Mouse (Mus musculus) mouse embryonic stem cell (cell line): ENCODE measurements around the gene Atf7ip.

ENCODE experiments used
- in situ Hi-C, 2 experiments: fragments of 300-500 bp; cut with MboI; formaldehyde crosslinking; loops; 1 replicate in 1 of 2; 3 replicates in 1 of 2; pipeline ENCODE4 v1.14.3; 2019 to 2020; ENCODE audit warnings: low sequenced_read_pairs in 2 of 2, low pct_unique_long_range_greater_than_20kb in 1 of 2, mixed read lengths in 1 of 2; ENCODE audit not compliant: unreplicated experiment in 1 of 2

The Atf7ip gene

DNA sequence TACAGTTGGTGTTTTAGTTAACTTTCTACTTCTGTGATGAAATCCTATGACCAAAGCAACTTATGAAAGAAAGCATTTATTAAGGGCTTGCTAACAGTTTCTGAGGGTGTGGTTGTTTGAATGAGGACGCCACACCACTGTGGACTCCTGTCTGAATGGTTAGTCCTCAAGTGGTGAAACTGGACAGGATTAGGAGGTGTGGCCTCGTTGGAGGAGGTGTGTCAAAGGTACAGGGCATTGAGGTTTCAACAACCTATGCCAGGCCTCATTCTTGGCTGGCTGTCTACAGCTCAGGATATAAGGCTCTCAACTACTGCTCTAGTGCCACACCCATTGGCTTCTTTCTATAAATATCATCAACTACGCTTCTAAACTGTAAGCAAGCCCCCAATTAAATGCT is 6.4 kb downstream of the Atf7ip start:
- in situ Hi-C loops: no loop called here

DNA sequence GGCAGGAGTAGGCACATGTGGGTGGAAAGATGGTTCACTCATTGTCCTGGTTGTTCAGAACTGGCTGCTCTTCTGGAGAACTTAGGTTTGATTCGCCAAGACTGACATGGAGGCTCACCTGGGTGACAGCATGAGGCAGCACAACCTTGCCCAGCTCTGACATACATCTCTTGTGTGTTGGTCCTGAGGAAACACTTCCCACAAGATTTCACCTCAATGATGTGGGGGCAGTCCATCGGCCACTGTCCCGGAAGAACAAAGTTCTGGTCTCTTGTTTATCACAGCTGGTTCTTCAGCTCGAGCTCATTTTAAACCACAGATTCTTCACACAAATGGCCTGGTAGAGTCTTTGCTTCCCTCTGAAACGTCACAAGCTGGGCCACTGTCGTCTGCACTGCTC is 10.7 kb downstream of the Atf7ip start:
- in situ Hi-C loops: no loop called here

DNA sequence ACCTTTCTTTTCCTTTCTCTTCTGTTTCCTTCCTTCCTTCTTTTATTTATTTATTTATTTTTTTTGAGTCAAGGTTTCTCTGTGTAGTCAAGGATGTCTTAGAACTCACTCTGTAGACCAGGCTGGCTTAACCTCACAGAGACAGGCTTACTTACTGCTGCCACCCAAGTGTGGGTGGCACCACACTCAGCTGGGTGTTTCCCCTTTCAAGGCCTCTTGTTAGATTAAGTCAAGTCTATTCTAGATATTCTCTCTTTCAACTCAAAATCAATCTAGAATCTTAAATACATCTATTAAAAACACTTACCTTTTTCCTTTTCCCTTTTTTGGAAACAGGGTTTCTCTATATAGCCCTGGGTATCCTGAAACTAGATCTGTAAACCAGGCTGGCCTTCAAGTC is 11.3 kb downstream of the Atf7ip start:
- in situ Hi-C loops: no loop called here

DNA sequence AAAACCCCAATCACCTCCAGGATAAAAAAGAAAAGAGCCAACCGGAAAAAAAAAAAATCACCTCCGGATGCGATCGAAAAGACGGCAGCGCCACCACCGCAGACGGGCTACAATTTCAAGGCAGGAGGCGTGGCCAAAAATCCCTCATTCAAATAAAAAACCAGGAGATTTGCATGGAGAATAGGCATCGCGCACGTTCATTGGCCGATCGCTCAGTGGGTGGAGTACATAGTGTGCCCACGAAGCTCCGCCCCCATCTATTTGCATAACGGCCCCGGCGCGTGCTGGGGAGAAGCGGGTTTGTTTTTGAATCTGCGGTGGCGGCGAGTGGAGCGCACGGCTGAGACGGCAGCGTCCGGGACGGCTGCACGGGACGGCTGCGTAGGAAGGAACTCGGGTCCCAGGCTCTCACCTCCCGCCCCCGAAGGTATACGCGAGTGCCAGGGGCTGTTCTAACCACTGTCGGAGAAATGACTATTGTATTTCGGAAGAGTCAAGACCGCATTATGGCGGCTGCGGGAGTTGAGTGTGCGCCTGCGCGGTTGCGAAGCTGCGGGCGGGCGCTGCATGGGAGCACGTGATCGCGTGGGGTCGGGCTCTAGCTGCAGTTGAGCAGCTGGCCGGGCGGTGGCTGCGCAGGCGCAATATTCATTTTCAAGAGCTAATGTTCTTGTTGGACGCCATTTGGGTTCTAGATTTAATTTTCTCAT is 12.7 kb downstream of the Atf7ip start:
- in situ Hi-C loops: no loop called here

DNA sequence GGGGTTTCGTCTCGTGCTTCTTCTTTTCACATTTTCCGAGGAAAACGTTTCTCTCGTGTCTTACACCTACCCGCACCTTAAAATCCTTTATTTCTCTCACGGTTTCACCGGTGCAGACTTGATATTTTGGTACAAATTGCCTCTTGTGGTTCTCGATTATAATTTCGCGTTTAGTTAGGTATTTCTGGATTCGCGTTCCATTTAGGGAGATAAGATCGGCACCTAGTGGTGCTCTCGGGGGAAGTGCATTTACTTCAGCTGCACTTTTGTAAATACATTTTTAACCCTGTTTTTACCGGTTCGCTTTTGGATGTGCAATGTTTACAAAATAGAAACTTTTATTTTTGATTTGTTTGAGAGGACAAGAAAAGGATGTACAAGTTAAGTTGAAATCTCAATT is 13.3 kb downstream of the Atf7ip start:
- in situ Hi-C loops: no loop called here

DNA sequence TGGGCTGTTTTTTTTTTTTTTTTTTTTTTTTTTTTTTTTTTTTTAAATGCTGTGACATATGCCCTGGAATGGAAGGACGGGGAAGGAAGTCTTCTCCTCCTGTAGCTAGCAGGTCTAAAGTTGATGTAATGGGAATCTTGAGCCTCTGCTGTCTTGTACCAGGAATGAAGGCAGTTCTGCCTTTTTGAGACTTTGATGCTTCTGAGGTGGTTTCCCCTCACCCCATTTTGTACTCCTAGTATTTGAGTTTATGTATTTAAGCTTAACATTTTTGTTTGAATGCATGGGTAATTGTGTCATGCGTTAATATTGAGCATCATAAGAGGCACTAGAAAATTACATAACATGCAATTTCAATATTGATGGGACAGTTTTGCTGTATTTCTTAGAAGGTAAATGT is 14.4 kb downstream of the Atf7ip start:
- in situ Hi-C loops: no loop called here

DNA sequence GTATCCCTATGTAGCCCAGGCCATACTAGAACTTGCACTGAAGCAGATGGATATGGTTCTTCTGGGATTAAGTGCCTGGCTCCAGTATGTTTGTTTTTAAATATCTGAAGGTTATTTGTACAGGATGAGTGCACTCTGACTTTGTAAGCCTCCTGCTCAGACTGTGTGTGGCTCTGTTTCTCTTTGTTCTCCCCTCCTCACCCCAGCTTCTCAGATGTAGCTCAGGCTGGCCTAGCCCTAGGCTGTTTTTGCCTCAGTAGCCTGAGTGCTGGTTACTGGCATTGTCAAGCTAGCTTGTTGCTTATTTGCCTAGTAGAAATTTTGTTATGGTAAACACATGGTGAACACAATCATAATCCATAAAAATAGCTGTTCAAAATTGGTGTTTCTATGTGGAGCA is 15.7 kb downstream of the Atf7ip start:
- in situ Hi-C loops: no loop called here

DNA sequence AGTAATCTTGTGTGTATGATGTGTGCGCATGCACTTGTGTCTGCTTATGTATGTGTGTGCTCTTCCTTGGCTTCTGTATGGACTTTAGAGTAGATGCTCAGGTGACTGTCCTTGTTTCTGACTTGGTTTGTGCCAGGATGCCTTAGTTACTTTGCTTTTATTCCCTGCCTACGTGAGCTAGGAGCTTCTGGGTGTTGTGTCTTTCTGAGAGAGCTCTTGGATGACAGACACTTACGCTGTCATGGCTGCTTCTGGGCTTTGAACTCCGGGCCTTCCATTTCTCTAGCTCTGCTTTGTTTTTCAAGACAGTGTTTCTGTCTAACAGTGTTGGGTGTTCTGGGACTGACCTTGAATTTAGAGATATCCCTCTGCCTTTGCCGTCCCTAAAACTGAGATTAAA is 16.7 kb downstream of the Atf7ip start:
- in situ Hi-C loops: no loop called here

DNA sequence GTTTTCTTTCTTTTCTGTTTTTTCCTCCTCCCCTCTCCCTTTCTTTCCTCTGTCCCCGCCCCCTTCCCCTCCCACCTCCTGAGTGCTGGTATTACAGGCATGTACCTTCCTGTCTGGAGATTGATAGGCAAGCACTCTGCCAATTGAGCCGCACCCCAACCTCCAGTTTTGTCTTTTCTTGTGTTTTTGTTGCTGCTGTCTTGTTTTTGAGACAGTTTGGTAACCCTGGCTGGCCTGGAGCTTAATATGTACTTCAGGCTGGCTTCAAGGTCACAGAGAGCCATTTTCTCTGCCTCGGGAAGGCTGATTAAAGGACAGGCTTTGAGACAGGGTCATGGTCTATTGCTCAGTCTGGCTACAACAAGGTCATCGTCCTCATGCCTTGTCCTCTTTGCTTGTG is 18.8 kb downstream of the Atf7ip start:
- in situ Hi-C loops: no loop called here

DNA sequence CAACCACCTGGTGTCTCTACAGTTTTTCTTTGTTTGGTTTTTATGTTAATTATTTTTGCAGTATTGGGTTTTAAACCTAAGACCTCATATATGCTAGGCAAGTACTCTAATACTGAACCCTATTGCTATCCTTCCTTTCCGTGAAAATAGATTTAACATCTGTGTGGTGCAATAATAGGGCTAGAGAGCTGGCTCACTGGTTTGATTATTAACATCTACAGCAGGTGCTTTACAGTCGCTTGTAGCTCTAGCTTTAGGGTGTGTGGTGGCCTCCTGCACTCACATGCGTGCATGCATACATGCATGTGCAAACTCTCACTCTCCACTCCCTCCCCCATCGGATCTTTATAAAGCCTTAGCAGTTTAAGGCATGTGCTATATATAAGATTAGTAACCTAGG is 19.6 kb downstream of the Atf7ip start:
- in situ Hi-C loops: no loop called here

DNA sequence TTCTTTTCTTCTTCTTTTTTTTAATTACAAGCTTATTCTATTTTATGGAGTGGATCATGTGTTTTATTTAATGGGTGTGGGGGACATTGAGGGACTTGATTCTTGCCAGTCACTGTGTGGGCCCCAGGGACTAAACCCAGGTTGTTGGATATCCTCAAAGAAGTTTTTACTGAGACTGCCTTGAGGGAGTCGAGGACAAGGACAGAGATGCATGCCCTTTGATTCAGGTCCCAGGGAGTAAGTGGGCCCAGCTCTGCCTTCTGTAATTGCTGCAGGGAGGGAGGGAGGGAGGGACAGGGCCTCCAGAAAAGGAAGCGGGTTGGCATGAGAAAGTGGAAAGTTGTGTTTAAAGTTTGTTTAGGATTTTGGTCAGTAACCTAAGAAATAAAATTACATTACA is 23.2 kb downstream of the Atf7ip start:
- in situ Hi-C loops: no loop called here

DNA sequence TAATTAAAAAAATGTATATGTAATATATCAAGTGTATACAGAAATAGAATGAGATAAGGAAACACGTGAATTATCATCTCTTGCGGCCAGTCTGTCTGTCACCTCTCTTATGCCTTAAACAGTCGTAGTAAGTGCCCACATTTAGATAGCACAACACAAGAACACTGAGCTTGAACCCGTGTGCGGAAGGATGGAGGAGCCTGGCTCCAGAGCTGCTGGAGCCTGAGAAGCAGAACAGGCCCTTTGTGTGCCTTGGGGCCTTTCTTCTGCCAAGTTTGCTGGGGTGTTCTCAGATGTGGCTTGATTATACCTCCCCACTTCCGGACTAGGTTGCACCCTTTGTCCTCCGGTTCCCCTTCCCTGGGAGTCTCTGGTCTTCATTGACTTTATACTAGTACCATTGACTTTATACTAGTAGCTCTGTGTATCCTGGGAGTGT is 25.8 kb downstream of the Atf7ip start:
- in situ Hi-C loops: loop anchor here in 1 of 2 experiments (10.0 kb wide), 1 partner anchor 67 kb away; no protein-coding TSS in a partner anchor

DNA sequence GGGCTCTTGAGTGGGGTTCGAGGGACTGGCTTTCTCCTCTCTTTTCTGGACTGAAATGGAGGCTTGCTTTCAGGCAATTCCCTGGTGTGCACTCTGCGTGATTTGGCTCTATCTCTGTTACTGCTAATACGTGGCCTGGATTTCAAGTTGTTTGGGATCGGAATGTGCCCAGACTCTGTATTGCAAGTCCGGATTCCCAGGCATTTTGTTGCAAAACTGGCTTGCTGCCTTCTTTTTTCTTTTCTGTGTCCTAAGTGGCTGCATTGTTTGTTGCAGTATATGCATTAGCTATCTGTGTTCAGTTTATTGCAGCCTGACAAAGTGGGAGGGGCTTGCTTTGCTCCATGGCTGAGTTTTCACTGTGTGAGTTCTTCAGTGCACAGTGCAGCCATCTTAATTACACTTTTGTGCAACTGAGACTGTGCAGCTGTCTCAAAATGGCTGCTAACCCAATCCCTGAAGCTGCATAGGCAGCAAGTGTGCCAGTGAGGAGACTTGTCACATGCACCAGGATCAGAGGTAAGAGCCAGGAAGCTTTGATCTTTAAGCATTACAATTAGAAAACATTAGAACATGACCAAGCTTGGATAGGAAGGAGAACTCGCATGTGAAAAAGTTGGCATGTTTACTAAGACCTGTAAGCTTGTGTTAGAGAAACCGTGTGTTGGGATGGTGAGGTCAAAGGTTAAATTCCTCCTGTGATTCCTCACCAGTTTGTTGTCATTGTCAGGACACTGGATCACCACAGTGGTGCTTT is 26.7 kb downstream of the Atf7ip start:
- in situ Hi-C loops: loop anchor here in 1 of 2 experiments (10.0 kb wide), 1 partner anchor 68 kb away; no protein-coding TSS in a partner anchor

DNA sequence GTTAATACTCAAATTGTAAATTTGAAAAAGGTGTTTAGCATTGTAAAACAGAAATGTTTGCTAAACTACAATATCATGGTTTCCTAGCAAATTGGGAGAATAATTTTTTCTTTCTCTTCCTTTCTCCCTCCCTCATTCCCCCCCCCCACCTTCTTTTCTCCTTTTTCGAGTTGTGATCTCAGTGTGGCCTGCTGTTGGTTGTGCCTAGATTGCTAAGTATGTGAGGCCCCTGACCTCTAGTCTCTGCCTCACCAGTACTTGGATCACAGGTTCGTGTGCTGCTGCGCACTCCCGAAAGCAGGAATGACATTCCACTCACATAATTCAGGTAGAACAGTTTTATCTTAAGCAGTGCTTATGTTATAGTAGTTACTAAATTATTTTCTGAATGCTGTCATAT is 27.8 kb downstream of the Atf7ip start:
- in situ Hi-C loops: loop anchor here in 1 of 2 experiments (10.0 kb wide), 1 partner anchor 69 kb away; no protein-coding TSS in a partner anchor

DNA sequence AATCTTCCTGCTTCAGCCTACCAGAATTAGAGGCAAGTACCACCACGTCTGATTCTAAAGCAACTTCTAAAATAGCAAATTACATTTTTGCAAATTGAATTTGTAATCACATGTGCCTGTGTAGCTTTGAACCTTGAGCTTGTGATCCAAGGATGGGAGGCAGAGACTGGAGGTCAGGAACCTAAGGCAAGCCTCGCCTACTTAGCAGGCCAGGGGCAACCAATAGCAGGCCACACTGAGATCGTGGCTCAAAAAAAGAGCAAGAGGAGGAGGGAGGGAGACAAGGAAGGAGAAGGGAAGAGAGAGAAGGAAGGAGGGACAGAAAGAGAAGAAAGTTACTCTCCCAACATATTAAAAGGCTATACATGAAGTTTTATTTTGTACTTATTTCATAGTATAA is 28.5 kb downstream of the Atf7ip start:
- in situ Hi-C loops: loop anchor here in 1 of 2 experiments (10.0 kb wide), 1 partner anchor 70 kb away; no protein-coding TSS in a partner anchor

DNA sequence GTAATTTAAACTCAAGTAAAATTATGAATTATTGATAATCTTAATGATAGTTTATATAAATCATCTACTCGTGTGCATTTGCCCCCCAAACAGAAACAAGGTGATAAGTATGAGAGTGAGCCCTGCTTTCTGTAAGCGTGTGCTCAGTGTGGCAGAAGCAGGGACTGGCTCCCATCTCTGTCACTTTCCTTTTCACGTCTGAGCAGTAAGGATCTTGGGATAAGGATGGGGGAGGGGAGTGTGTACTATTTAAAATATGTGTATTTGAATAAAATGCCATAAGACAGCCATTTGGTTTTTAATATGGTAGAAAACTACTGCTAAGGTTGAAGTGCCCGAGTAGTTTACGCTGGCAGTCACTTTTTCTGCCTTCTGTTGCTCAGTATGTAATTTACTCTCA is 29.2 kb downstream of the Atf7ip start:
- in situ Hi-C loops: loop anchor here in 1 of 2 experiments (10.0 kb wide), 1 partner anchor 70 kb away; no protein-coding TSS in a partner anchor

DNA sequence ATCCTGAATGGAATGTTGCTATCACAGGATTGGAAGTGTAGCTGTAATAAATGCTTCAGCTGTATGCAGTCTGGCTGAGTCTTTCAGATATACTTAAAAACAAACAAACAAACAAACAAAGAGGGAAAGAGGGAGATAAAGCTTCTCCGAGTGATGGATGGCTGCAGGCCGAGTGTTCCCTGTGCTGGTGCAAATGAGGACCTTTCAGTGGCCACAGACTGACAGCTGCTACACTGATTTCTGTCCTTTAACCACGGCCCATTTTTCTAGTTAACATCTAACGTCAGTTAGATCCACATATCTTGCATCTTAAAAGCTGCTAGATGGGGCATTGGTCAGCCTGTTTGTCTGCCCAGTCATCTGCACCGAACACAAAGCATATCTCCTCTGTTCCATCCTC is 30.2 kb downstream of the Atf7ip start:
- in situ Hi-C loops: loop anchor here in 1 of 2 experiments (10.0 kb wide), 1 partner anchor 71 kb away; no protein-coding TSS in a partner anchor

DNA sequence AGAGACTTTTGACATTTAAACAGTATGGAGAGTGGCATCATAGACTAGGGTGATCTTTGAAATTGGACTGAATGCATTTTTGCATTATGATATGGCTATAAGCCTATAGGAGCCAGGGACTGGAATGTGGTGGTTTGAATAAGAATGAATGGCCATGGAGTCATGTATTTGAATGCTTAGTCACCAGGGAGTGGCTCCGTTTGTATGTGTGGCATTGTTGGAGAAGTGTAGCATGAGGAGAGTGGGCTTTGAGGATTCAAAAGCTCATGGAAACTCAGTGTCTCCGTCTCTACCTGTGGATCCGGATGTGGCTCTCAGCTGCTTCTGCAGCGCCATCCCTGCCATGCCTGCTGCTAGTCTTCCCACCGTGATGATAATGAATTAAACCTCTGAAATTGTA is 35.4 kb downstream of the Atf7ip start:
- in situ Hi-C loops: no loop called here

DNA sequence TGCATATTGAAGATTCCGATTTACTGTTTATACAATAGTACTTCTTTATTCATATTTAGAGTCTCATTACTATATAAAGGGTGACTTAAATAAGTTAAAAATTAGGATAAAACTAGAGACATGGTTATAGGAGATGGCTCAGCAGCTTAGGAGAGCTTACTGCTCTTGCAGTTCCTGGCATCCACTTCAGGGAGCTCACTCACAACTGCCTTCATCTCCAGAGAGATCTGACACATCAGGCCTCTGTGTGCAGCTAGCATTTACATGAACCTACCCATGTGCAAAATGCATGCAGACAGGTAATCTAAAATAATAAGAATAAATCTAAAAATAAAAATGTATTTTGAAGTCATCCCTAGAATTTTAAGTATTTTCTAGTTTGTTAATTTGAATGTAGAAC is 36.1 kb downstream of the Atf7ip start:
- in situ Hi-C loops: no loop called here

DNA sequence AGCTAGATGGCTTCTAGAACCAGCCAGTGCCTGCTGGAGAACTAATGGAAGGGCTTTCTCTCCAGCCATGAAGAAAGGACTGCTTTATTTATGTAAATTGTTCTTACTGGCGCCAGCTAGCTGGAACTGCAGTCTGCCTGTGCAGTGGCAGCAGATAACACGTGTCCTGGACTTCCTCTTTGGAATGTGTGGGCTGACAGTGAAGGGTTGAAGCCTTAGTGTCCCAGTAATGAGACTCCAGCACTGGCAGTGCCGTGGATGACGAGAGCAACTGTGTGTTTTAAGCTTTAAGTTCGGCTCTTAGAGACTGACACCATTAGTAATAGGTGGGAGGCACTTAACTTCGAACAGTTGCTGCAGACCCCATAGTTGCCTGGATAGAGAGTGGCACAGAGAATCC is 37.2 kb downstream of the Atf7ip start:
- in situ Hi-C loops: no loop called here
